Mouse (Mus musculus) hindbrain, embryonic 15.5 days (tissue): ENCODE results near the gene Thsd4. TPM values are rescaled to one million over a fixed set of nuclear protein-coding genes. Genes with fewer than 3 reads are reported as not detected.

Experiments used
- ATAC-seq: fragments of 200-750 bp; cut with Nextera tagmentation; 2 replicates; pipeline ENCODE4 v1.8.0; 2017; ENCODE audit warnings: low read depth, moderate number of reproducible peaks, moderate TSS enrichment; ENCODE audit not compliant: low FRiP score
- H3K27ac ChIP-seq: fragments of 300-500 bp; sonication (generic); replicated peaks from 2 replicates; pipeline ENCODE4 v1.5.1; 2015; ENCODE audit warnings: mild to moderate bottlenecking, inconsistent platforms
- H3K27me3 ChIP-seq: fragments of 300-500 bp; sonication (generic); 2 replicates; pipeline ENCODE4 v1.6.1; 2015; ENCODE audit warnings: control low read depth, inconsistent platforms
- H3K36me3 ChIP-seq: fragments of 300-500 bp; sonication (generic); 2 replicates; pipeline ENCODE4 v1.6.1; 2015; ENCODE audit warnings: control low read depth, inconsistent platforms
- H3K4me1 ChIP-seq: fragments of 300-500 bp; sonication (generic); replicated peaks from 2 replicates; pipeline ENCODE4 v1.6.1; 2015; ENCODE audit warnings: control low read depth, inconsistent platforms
- H3K4me2 ChIP-seq: fragments of 300-500 bp; sonication (generic); 2 replicates; pipeline ENCODE4 v1.6.1; 2015; ENCODE audit warnings: moderate library complexity, mild to moderate bottlenecking, inconsistent platforms
- H3K4me3 ChIP-seq: fragments of 300-500 bp; sonication (generic); 2 replicates; pipeline ENCODE4 v1.5.1; 2015; ENCODE audit warnings: mild to moderate bottlenecking, inconsistent platforms
- H3K9ac ChIP-seq: fragments of 300-500 bp; sonication (generic); 2 replicates; pipeline ENCODE4 v1.6.1; 2015; ENCODE audit warnings: inconsistent platforms
- H3K9me3 ChIP-seq: fragments of 300-500 bp; sonication (generic); 2 replicates; pipeline ENCODE4 v1.6.1; 2016; ENCODE audit warnings: control low read depth, inconsistent platforms
- WGBS: fragments of 180-500 bp; shearing (Covaris S2); methylation state at CpG from one replicate; pipeline ENCODE4 v1.1.7; 2015; 5-methylcytosine and 5-hydroxymethylcytosine counted together
- polyA plus RNA-seq: library from polyadenylated mRNA; unstranded; fragments of >200 nt; fragmentation: Nextera tagmentation; extraction: Ambion mirVana; gene quantifications from 2 replicates; pipeline ENCODE4 v1.2.1, GENCODE M21; 2015

Gene Thsd4
- polyA plus RNA-seq, 1 experiment from 2014 or later: 5.2 TPM

- peak; percentile 36; the same call in 1 of the 2 replicates for ATAC-seq
- Histone ChIP-seq H3K27me3 (no peaks in the 10 kb centered on the region), H3K9ac (no peak overlapping the region), H3K4me2 (no peak overlapping the region), H3K4me3 (no peak overlapping the region), H3K9me3 (no peaks in the 10 kb centered on the region), H3K4me1 (peaks cover 30% of the 10 kb centered on the region), H3K27ac (peak overlapping the region; percentile 49; the same call in 1 of the 2 replicates), H3K36me3 (no peaks in the 10 kb centered on the region)
- 33% methylated on average over 5 of the region's 5 CpGs for WGBS
These were observed 254.6 kb downstream of the Thsd4 start for GRCm38 (mm10) chr9:60267273-60267626.

DNA sequence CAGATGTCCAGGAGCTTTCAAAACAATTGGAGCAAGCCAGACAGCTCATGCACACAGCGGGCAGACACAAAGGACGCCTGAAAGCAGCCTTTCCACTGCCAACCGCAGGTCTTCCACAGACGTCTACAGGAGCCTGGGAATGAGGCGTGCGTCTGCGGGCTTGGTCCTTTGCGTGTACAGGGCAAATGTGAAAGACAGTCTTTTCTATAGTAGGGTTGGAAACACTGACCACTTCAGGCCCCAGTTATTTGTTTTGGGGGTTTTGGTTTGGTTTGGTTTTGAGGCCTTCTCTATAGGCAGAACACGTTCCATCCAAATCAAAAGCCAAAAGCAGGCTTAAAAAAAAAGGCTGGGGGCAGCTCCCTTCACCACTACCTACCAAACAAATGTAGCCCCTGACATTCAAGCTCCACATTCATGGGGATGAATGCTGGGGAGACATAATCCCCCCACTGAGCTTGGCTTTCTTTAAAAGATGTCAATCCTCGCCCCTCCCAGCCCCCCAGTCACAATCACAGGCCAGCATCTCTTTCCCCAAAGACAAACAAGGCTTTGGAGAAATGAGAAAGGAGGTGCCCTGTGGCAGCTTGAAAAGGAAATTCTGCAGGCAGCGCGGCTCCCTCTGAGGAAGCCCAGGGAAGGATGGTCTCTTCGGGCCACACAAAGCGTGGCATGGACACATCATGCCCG is 255.1 kb downstream of the Thsd4 start:
- Histone ChIP-seq H3K4me1 (peaks cover 30% of the 10 kb centered on the region), H3K9me3 (no peaks in the 10 kb centered on the region), H3K4me2 (no peak overlapping the region), H3K4me3 (no peak overlapping the region), H3K36me3 (no peaks in the 10 kb centered on the region), H3K9ac (no peak overlapping the region), H3K27ac (peak overlapping the region; percentile 49; the same call in 1 of the 2 replicates), H3K27me3 (no peaks in the 10 kb centered on the region)
- peak; percentile 82 for ATAC-seq
- 25% methylated on average over 15 of the region's 15 CpGs for WGBS

DNA sequence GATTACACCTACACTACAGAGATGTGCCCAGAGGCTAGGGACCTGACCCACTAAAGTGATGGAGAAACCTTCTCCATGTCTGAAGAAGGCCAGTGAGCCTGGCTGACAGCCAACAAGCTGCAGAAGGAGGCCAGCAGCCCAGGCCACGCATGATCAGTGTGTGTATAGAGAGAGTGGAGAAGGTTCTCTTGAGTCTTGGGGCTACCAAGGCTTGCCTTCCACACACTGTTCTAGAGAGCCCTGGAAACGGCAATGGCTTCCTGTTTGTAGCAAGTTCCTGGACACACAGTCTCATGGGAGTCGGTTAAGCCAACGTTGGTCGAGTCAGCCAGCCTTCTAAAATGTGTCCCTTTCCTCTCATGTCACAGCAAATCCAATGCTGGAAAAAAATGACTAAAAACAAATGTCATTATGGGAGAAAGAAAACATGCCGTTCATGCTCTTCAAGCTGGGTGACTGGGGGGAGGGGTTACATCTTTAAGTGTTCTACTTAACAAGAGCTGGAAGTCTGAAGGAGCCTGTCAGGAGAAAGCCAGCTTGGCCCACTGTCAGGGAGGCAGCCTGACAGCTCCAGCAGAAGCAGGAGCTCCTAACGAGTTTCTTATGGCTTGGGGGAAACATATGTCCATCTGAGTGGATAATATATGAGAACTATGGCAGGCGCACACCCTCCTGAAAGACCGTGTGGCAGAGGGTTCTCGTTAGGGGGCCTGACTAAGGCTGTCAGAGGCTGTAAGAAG is 257.1 kb downstream of the Thsd4 start:
- Histone ChIP-seq H3K27ac (no peak overlapping the region), H3K4me3 (no peak overlapping the region), H3K9me3 (no peaks in the 10 kb centered on the region), H3K4me2 (no peak overlapping the region), H3K4me1 (peaks cover 30% of the 10 kb centered on the region), H3K36me3 (no peaks in the 10 kb centered on the region), H3K9ac (no peak overlapping the region), H3K27me3 (no peaks in the 10 kb centered on the region)
- 51% methylated on average over 10 of the region's 10 CpGs for WGBS
- no peak for ATAC-seq

DNA sequence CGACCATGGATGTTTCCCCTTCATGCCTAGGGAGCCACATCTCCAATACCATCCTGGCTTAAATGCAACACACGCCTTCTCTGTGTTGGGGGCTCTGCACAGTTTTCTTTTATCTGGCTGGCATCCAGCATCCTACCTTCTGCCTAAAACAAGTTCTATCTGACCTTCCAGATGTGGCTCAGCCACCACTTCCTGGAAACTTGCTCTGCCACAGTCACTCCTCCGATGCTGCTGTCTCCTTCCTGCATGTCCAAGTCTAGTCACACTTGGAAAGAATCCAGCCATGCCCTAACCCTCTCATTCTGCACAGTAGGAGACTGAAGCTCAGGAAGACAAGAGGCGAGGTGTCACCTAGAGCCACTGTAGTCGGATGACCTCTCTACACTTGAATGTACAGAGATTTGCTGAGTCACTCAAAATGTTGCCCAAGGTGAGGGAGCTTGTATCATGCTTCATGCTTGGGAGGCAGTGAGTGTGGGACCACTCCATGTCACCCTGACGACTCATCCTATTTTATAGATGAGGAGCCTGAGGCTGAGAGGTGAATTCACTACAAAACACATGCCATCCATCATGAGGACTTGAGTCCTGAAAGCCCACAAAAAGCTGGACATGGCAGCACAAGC is 259.2 kb downstream of the Thsd4 start:
- no peaks in the 10 kb centered on the region for H3K36me3 ChIP-seq
- H3K27ac ChIP-seq: no peak overlapping the region
- H3K4me2 ChIP-seq: no peak overlapping the region
- ATAC-seq: no peak
- 79% methylated on average over 6 of the region's 6 CpGs for WGBS
- H3K27me3 ChIP-seq: no peaks in the 10 kb centered on the region
- peaks cover 26% of the 10 kb centered on the region for H3K4me1 ChIP-seq
- no peaks in the 10 kb centered on the region for H3K9me3 ChIP-seq
- no peak overlapping the region for H3K4me3 ChIP-seq
- H3K9ac ChIP-seq: no peak overlapping the region

DNA sequence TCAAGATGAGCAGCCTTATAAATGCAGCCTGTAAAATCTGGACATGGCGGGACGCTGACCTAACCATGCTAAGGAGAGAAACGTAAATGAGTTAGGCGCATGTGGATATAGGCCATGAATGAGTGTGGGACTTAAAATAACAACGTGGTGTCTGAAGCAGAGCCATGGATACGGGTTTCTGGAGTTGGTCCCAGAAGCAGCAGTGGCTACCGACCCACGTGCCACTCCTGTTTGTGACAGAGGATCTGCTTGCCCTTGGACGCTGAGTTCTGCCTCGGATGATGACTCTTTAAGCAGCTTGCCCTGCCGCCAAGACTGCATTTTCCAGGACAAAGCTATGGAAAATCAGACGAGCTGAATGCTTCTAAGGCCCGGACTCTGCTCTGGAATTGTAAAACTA is 262.2 kb downstream of the Thsd4 start:
- H3K9ac ChIP-seq: no peak overlapping the region
- no peak overlapping the region for H3K27ac ChIP-seq
- H3K36me3 ChIP-seq: no peaks in the 10 kb centered on the region
- no peak overlapping the region for H3K4me2 ChIP-seq
- no peak overlapping the region for H3K4me3 ChIP-seq
- ATAC-seq: no peak
- H3K9me3 ChIP-seq: no peaks in the 10 kb centered on the region
- 0 out of 2 replicates have a peak, but pooled peaks cover 2% of the 10 kb centered on the region for H3K4me1 ChIP-seq
- no peaks in the 10 kb centered on the region for H3K27me3 ChIP-seq
- WGBS: 71% methylated on average over 13 of the region's 13 CpGs

GRCm38 (mm10) chr9:60251765-60252164 is 270.1 kb downstream of the Thsd4 start:
- Histone ChIP-seq H3K27ac (no peak overlapping the region), H3K9me3 (no peaks in the 10 kb centered on the region), H3K9ac (no peak overlapping the region), H3K4me3 (no peak overlapping the region), H3K4me2 (no peak overlapping the region), H3K4me1 (no peaks in the 10 kb centered on the region), H3K36me3 (no peaks in the 10 kb centered on the region), H3K27me3 (no peaks in the 10 kb centered on the region)
- no peak for ATAC-seq
- 64% methylated on average over 3 of the region's 3 CpGs for WGBS

DNA sequence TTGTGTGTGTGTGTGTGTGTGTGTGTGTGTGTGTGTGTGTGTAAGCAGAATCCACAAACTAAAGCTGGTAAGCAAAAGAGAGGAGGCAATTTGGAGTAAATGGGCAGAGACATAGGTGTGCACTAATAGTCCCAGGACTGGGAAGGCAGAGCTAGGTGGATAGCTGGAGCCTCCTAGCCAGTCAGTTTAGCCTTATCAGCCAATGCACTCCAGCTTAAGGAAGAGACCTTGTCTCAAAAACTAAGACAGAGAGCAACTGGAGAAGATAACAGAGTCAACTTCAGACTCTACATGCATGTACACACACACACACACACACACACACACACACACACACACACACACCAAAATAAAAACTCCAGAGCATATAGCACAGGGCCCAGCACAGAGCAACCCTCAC is 271.4 kb downstream of the Thsd4 start:
- H3K27ac ChIP-seq: no peak overlapping the region
- H3K27me3 ChIP-seq: no peaks in the 10 kb centered on the region
- no peak overlapping the region for H3K9ac ChIP-seq
- no peaks in the 10 kb centered on the region for H3K9me3 ChIP-seq
- no peaks in the 10 kb centered on the region for H3K4me1 ChIP-seq
- H3K36me3 ChIP-seq: no peaks in the 10 kb centered on the region
- H3K4me2 ChIP-seq: no peak overlapping the region
- no peak for ATAC-seq
- H3K4me3 ChIP-seq: no peak overlapping the region

DNA sequence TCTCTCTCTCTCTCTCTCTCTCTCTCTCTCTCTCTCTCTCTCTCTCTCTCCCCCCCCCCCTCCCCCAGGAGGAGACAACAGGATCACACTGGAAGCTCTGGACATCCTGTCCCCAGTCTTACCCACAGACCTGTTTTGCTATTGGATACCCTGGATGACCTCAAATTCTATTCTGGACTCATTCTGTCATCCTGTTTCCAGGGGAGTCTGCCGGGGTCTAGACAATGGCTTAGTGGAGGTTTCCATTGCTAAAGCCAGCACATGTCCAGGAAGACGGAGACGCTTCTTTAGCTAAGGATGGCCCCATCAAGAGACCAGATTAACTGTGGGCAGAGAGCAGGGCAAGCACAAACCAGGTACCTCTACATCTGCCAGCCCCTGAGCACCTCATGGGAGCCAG is 273.8 kb downstream of the Thsd4 start:
- H3K4me3 ChIP-seq: no peak overlapping the region
- H3K27ac ChIP-seq: no peak overlapping the region
- no peak for ATAC-seq
- H3K27me3 ChIP-seq: no peaks in the 10 kb centered on the region
- no peaks in the 10 kb centered on the region for H3K4me1 ChIP-seq
- H3K36me3 ChIP-seq: no peaks in the 10 kb centered on the region
- H3K9me3 ChIP-seq: no peaks in the 10 kb centered on the region
- no peak overlapping the region for H3K4me2 ChIP-seq
- no peak overlapping the region for H3K9ac ChIP-seq
- 93% methylated on average over 3 of the region's 3 CpGs for WGBS

DNA sequence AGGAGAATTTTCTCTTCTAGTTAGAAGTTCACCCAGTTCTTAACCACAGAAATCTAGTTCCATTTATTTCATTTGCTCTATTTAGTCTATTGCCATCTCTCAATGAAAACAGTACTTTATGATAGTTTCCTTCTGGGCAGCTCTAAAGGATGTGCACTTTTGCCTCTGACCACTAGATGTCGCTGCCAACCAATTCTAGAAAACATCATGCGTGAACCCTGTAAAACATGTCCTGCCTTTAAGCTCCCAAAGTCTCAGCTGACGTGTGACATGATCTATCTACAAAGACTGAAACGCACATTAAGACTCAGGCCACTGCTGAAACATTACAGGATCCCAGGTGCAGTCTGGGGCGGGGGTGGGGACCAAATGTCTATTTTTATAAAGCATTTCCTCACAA is 276.9 kb downstream of the Thsd4 start:
- Histone ChIP-seq H3K27ac (no peak overlapping the region), H3K4me1 (no peaks in the 10 kb centered on the region), H3K4me3 (no peak overlapping the region), H3K36me3 (no peaks in the 10 kb centered on the region), H3K9ac (no peak overlapping the region), H3K27me3 (no peaks in the 10 kb centered on the region), H3K9me3 (no peaks in the 10 kb centered on the region), H3K4me2 (no peak overlapping the region)
- peak; percentile 15; the same call in 1 of the 2 replicates for ATAC-seq
- 7% methylated on average over 5 of the region's 5 CpGs for WGBS

DNA sequence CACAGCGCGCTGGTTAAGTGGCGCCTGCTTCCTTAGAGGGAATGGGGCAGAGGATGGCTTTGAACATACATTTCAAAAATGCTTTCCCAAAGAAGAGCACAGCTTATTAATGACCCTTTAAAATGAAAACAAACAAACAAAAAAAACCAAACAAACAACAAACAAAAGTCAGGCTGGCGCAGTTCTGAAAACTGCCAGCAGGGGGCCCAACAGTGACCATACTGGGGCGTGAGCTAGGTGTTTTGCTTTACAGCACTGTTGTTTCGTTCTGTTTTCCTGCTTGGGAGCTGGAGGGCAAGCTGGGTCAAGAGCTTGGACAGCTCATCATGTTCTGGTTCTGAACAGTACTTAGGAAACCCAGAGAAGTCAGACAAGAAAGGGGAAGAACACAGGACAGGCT is 278.3 kb downstream of the Thsd4 start:
- Histone ChIP-seq H3K9ac (no peak overlapping the region), H3K27me3 (no peaks in the 10 kb centered on the region), H3K27ac (no peak overlapping the region), H3K36me3 (no peaks in the 10 kb centered on the region), H3K4me2 (no peak overlapping the region), H3K4me1 (no peaks in the 10 kb centered on the region), H3K9me3 (no peaks in the 10 kb centered on the region), H3K4me3 (no peak overlapping the region)
- ATAC-seq: no peak
- WGBS: 58% methylated on average over 6 of the region's 6 CpGs

DNA sequence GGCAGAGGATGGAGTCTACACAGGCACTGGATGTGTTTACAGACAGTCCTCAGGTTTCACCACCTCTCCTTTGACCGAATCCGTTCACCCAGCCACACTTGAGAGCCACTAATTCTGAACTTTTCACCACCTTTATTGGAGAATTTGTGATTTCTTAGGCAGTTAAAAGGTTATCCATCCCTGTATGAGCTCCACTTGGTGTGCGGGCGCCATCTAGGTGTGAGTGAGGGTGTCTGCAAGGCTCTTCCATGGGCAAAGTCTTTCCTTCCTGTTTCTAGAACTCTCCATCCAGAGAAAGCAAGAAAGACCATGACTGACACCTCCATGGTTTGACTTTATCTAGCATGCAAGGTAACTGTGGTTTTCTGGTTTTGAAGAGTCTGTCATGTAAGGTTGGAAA is 284.2 kb downstream of the Thsd4 start:
- Histone ChIP-seq H3K9me3 (no peaks in the 10 kb centered on the region), H3K27ac (no peak overlapping the region), H3K4me1 (no peaks in the 10 kb centered on the region; the same call in 1 of the 2 replicates), H3K9ac (no peak overlapping the region), H3K4me2 (no peak overlapping the region), H3K36me3 (no peaks in the 10 kb centered on the region), H3K4me3 (no peak overlapping the region), H3K27me3 (no peaks in the 10 kb centered on the region)
- WGBS: 45% methylated on average over 4 of the region's 4 CpGs
- ATAC-seq: no peak

GRCm38 (mm10) chr9:60236155-60236554 is 285.7 kb downstream of the Thsd4 start:
- peaks cover 13% of the 10 kb centered on the region for H3K4me1 ChIP-seq
- no peaks in the 10 kb centered on the region for H3K27me3 ChIP-seq
- ATAC-seq: no peak
- WGBS: 78% methylated on average over 9 of the region's 9 CpGs
- H3K36me3 ChIP-seq: no peaks in the 10 kb centered on the region
- H3K4me3 ChIP-seq: no peak overlapping the region
- no peak overlapping the region for H3K9ac ChIP-seq
- no peak overlapping the region for H3K27ac ChIP-seq
- H3K9me3 ChIP-seq: no peaks in the 10 kb centered on the region
- no peak overlapping the region for H3K4me2 ChIP-seq
